Mouse (Mus musculus) CH12.LX (cell line): ENCODE measurements at regions not wholly inside any gene's neighbourhood (a gene's known extent, or its start where the extent isn't known, plus 50 kb on each side); places are given as distances from the start of the nearest gene placed in this dataset.

Experiments used
- DNase-seq: peaks from one replicate; pipeline ENCODE4 v3.0.0-alpha.2; 2013; ENCODE audit errors: extremely low read depth
- H3K27ac ChIP-seq: 2 replicates; pipeline ENCODE4 v1.5.1; 2012; ENCODE audit warnings: low read depth, mild to moderate bottlenecking, control low read depth, moderate library complexity; ENCODE audit not compliant: insufficient read depth
- H3K27me3 ChIP-seq: replicated peaks from 2 replicates; pipeline ENCODE3; 2012; ENCODE audit warnings: inconsistent platforms
- H3K36me3 ChIP-seq, 2 experiments: replicated peaks in 1 of 2; 2 replicates each; pipeline versions ENCODE3 to v1.6.1; 2012; ENCODE audit warnings: inconsistent platforms in 1 of 2, low read length in 1 of 2, mild to moderate bottlenecking in 1 of 2, mixed read lengths in 1 of 2, moderate library complexity in 1 of 2; ENCODE audit not compliant: control insufficient read depth in 1 of 2, insufficient read depth in 1 of 2
- H3K4me1 ChIP-seq, 2 experiments: 2 replicates each; pipeline ENCODE4 v1.6.1; 2012; ENCODE audit warnings: inconsistent platforms in 1 of 2, moderate library complexity in 1 of 2; ENCODE audit not compliant: insufficient read depth in 2 of 2, control insufficient read depth in 1 of 2
- H3K4me2 ChIP-seq: 2 replicates; pipeline ENCODE4 v1.6.1; 2012; ENCODE audit warnings: low read depth, mild to moderate bottlenecking, control low read depth; ENCODE audit not compliant: poor library complexity, insufficient read depth, severe bottlenecking
- H3K4me3 ChIP-seq, 3 experiments: fragments of 150-350 bp in 1 of 3; sonication (generic) in 1 of 3; replicated peaks in 1 of 3; 2 replicates each; pipeline versions ENCODE3 to v1.5.1; 2011 to 2012; ENCODE audit warnings: low read depth in 2 of 3, low read length in 2 of 3, mild to moderate bottlenecking in 2 of 3, moderate library complexity in 2 of 3, control low read depth in 1 of 3, improper control_type of control experiment in 1 of 3, inconsistent platforms in 1 of 3, mixed read lengths in 1 of 3; ENCODE audit not compliant: poor library complexity in 1 of 3
- H3K79me2 ChIP-seq: replicated peaks from 2 replicates; pipeline ENCODE4 v1.6.1; 2012; ENCODE audit warnings: mild to moderate bottlenecking, moderate library complexity; ENCODE audit not compliant: control insufficient read depth, poor library complexity, insufficient read depth, severe bottlenecking; ENCODE audit errors: extremely low read depth
- H3K9ac ChIP-seq: 2 replicates; pipeline ENCODE4 v1.6.1; 2012; ENCODE audit warnings: low read depth, mild to moderate bottlenecking, control low read depth, moderate library complexity; ENCODE audit not compliant: insufficient read depth
- H3K9me3 ChIP-seq: replicated peaks from 2 replicates; pipeline ENCODE3; 2012; ENCODE audit warnings: low read length, inconsistent platforms, mixed read lengths
- BHLHE40 ChIP-seq: IDR thresholded peaks from 2 replicates; pipeline ENCODE4 v1.6.1; 2011; ENCODE audit warnings: mild to moderate bottlenecking, low read depth, low read length, improper control_type of control experiment
- CHD2 ChIP-seq: IDR thresholded peaks from 2 replicates; pipeline ENCODE4 v1.6.1; 2011; ENCODE audit warnings: low read length, improper control_type of control experiment
- EP300 ChIP-seq: IDR thresholded peaks from 2 replicates; pipeline ENCODE4 v1.6.1; 2011; ENCODE audit warnings: low read length, improper control_type of control experiment
- ETS1 ChIP-seq: conservative IDR thresholded peaks from 2 replicates; pipeline ENCODE4 v1.6.1; 2012; ENCODE audit warnings: low read depth, mild to moderate bottlenecking, inconsistent platforms, low read length, improper control_type of control experiment, moderate library complexity
- HCFC1 ChIP-seq: IDR thresholded peaks from 2 replicates; pipeline ENCODE4 v1.6.1; 2012; ENCODE audit warnings: low read depth, mild to moderate bottlenecking, inconsistent platforms, low read length, improper control_type of control experiment
- MAFK ChIP-seq: IDR thresholded peaks from 2 replicates; pipeline ENCODE4 v1.6.1; 2011; ENCODE audit warnings: low read length, improper control_type of control experiment; ENCODE audit not compliant: insufficient replicate concordance
- MAZ ChIP-seq: IDR thresholded peaks from 2 replicates; pipeline ENCODE4 v1.6.1; 2012; ENCODE audit warnings: low read depth, mild to moderate bottlenecking, inconsistent platforms, low read length, improper control_type of control experiment, moderate library complexity
- MYC ChIP-seq: IDR thresholded peaks from 2 replicates; pipeline ENCODE4 v1.6.1; 2011; ENCODE audit warnings: low read depth, mild to moderate bottlenecking, improper control_type of control experiment, low read length
- NELFE ChIP-seq: IDR thresholded peaks from 2 replicates; pipeline ENCODE4 v1.6.1; 2011; ENCODE audit warnings: low read depth, low read length, improper control_type of control experiment
- RCOR1 ChIP-seq: conservative IDR thresholded peaks from 2 replicates; pipeline ENCODE4 v1.6.1; 2012; ENCODE audit warnings: low read depth, mild to moderate bottlenecking, inconsistent platforms, low read length, improper control_type of control experiment
- SIN3A ChIP-seq: IDR thresholded peaks from 2 replicates; pipeline ENCODE4 v1.6.1; 2012; ENCODE audit warnings: low read length, improper control_type of control experiment, inconsistent platforms
- SMC3 ChIP-seq: IDR thresholded peaks from 2 replicates; pipeline ENCODE4 v1.6.1; 2011; ENCODE audit warnings: low read depth, low read length, improper control_type of control experiment
- TBP ChIP-seq: conservative IDR thresholded peaks from 2 replicates; pipeline ENCODE4 v1.6.1; 2011; ENCODE audit warnings: low read depth, low read length, improper control_type of control experiment
- TCF12 ChIP-seq: IDR thresholded peaks from 2 replicates; pipeline ENCODE4 v1.6.1; 2014; ENCODE audit warnings: low read depth, mild to moderate bottlenecking, inconsistent platforms, low read length, improper control_type of control experiment
- UBTF ChIP-seq: IDR thresholded peaks from 2 replicates; pipeline ENCODE4 v1.6.1; 2012; ENCODE audit warnings: low read depth, mild to moderate bottlenecking, inconsistent platforms, low read length, improper control_type of control experiment, moderate library complexity
- USF1 ChIP-seq: IDR thresholded peaks from 2 replicates; pipeline ENCODE4 v1.6.1; 2014; ENCODE audit warnings: low read depth, mild to moderate bottlenecking, inconsistent platforms, low read length, improper control_type of control experiment
- USF2 ChIP-seq: conservative IDR thresholded peaks from 2 replicates; pipeline ENCODE4 v1.6.1; 2011; ENCODE audit warnings: low read depth, low read length, improper control_type of control experiment
- ZKSCAN1 ChIP-seq: IDR thresholded peaks from 2 replicates; pipeline ENCODE4 v1.6.1; 2012; ENCODE audit warnings: low read depth, inconsistent platforms, low read length, improper control_type of control experiment, borderline replicate concordance
- dilution Hi-C: fragments of 300-500 bp; cut with MboI; formaldehyde crosslinking; loops from 2 replicates; pipeline ENCODE4 v1.14.3; 2020; ENCODE audit warnings: low sequenced_read_pairs; ENCODE audit not compliant: extremely low pct_unique_long_range_greater_than_20kb, extremely low pct_ligation_motif_present
- in situ Hi-C: fragments of 300-500 bp; cut with MboI; formaldehyde crosslinking; loops from 3 replicates; pipeline ENCODE4 v1.14.3; 2019; ENCODE audit warnings: low sequenced_read_pairs, low pct_ligation_motif_present, low pct_unique_long_range_greater_than_20kb, mixed read lengths

DNA sequence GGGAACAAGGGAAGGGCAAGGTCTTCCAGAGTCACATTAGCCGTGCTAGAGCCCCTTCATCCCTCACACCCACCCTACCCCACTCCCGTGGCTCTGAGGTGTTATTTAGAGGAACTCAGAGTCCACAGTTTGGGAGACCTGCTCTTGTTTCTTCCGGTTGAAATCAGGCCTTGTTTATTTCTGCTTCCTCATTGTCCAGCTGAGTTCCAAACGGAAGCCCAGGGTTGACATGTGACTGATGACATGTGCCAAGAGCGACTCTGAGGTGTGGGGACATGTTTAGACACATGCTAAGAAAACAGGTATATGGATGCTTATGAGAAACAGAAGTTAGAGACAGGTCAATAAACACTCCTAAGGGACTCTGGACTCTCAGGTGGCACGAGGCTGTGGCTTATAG lies 137.5 kb upstream of the Sulf2 start:
- in situ Hi-C loops: no loop called here

GRCm38 (mm10) chr2:166291266-166291665 lies 135.8 kb upstream of the Sulf2 start:
- no peaks in the 10 kb centered on the region for H3K79me2 ChIP-seq
- H3K27ac ChIP-seq: no peak overlapping the region
- in situ Hi-C loops: no loop called here
- no peak for DNase-seq
- H3K4me2 ChIP-seq: no peak overlapping the region
- dilution Hi-C loops: no loop called here
- no peaks in the 10 kb centered on the region for H3K9me3 ChIP-seq
- peaks cover 2 to 7% of the 10 kb centered on the region in 2 experiments; a peak in 3 of 4 replicates for H3K4me1 ChIP-seq
- H3K36me3 ChIP-seq: no peaks in the 10 kb centered on the region
- TF ChIP-seq HCFC1 (no peak), NELFE (no peak), SIN3A (no peak), SMC3 (no peak), UBTF (no peak), BHLHE40 (no peak), RCOR1 (no peak), EP300 (no peak), MAFK (no peak), MAZ (no peak), ZKSCAN1 (no peak), TBP (no peak), ETS1 (no peak)
- H3K9ac ChIP-seq: no peak overlapping the region
- H3K27me3 ChIP-seq: peaks cover 4% of the 10 kb centered on the region
- H3K4me3 ChIP-seq: no peak overlapping the region

More for the DNA sequence above, 137.5 kb upstream of the Sulf2 start:
- Histone ChIP-seq H3K4me2 (no peak overlapping the region), H3K27ac (no peak overlapping the region), H3K36me3 (no peaks in the 10 kb centered on the region), H3K79me2 (no peaks in the 10 kb centered on the region), H3K27me3 (peaks cover 4% of the 10 kb centered on the region), H3K9ac (no peak overlapping the region), H3K9me3 (no peaks in the 10 kb centered on the region), H3K4me1 (peaks cover 2 to 7% of the 10 kb centered on the region in 2 experiments; a peak in 3 of 4 replicates), H3K4me3 (no peak overlapping the region)
- dilution Hi-C loops: no loop called here
- TF ChIP-seq BHLHE40 (no peak), TCF12 (no peak), MYC (no peak)
- no peak for DNase-seq

DNA sequence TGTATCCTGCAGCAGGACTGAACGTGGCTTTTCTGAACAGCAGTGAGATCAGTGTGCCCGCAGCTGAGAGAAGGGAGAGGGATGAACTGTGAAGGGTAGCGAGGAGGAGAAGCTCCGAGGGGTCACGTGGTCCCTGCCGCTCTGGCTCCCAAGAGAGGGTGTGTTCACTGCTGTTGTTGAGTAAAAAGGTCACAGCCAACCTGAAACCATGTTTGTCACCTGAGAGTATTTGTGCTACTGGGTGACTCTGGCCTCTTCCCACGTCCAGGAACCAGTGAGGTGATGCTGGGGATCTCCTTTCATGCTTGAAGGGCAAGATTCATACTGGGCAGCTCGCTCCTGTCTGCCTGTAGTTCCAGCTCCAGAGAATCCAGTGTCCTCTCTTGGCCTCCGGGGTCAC lies 135.4 kb upstream of the Sulf2 start:
- dilution Hi-C loops (no loop called here), in situ Hi-C loops (no loop called here)
- no peaks in the 10 kb centered on the region for H3K36me3 ChIP-seq
- no peak overlapping the region for H3K4me2 ChIP-seq
- H3K27ac ChIP-seq: no peak overlapping the region
- DNase-seq: no peak
- H3K9me3 ChIP-seq: no peaks in the 10 kb centered on the region
- peaks cover 4% of the 10 kb centered on the region for H3K27me3 ChIP-seq
- H3K9ac ChIP-seq: no peak overlapping the region
- no peaks in the 10 kb centered on the region for H3K79me2 ChIP-seq
- TF ChIP-seq MAFK (no peak), USF2 (peak; percentile 52), USF1 (peak; percentile 57), CHD2 (no peak), ETS1 (no peak)
- TF ChIP-seq, all 38 proteins: peak for 2
- Histone ChIP-seq H3K4me3 (no peak overlapping the region), H3K4me1 (peaks cover 2 to 7% of the 10 kb centered on the region in 2 experiments; a peak in 3 of 4 replicates)
